ENCODE assay signal across 12 mouse cellular contexts in the genomic region with DNA sequence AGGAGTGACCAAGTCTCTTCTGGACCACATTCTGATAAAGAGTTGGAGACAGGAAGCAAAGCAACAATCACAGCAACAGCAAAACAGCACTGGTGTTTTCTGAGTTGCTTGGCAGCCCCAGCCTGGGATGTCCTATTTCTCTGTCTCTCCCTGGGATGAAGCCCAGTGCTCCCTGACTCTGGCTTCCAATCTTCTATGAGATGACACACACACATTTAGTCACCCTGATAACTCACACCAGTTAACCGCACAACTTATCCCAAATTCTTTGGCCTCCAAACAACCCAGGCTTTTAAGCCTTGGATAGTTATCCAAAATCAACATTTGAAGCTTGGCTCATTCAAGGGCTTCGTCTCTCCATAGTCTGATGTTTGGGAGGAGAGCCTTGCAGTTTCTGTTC. TPM values are rescaled to one million over a fixed set of nuclear protein-coding genes. Genes with fewer than 3 reads are reported as not detected.
DNase-seq lines count a peak whose midpoint lies in the region.
"Had no signal": no experiment of that assay in that cellular context is flagged by ENCODE, and none has a peak within 500 bp of the region (broad histone marks: within the 10 kb centered on the region; RNA-seq: fewer than 3 reads in every experiment).

No protein-coding gene starts in this region.

- peak; percentile 65 for DNase-seq in kidney, postnatal 10 days
- DNase-seq in kidney, adult 11 months: no peak
- peak; percentile 21 to 42 for DNase-seq in adrenal gland, postnatal 36 days
- peak; percentile 62 for DNase-seq in gastrocnemius, postnatal 25 days
- peak; percentile 41 to 53 for DNase-seq in heart, postnatal 36 days
- no peak for DNase-seq in layer of hippocampus, adult 18-20 months (ENCODE audit: low spot score in 2 of 2)
- DNase-seq in embryo, embryonic 9.5 days (ENCODE audit: extremely low spot score): no peak
- no peak for DNase-seq in layer of hippocampus, postnatal 14 days (ENCODE audit: low spot score in 2 of 2)
- DNase-seq: cerebellum, postnatal 10 days; liver, embryonic 13.5 days; right cerebral cortex, adult 18-20 months had no signal

- intact Hi-C loops in heart, postnatal 36 days (cut with DNase I): no loop called here

RNA-seq across cellular contexts. Expression of a gene that starts 12.9 kb away (rescaled TPM):
- total RNA-seq in adrenal gland, postnatal 36 days (2021): 10 to 100 TPM; 28.6 to 56.9 TPM
- total RNA-seq in gastrocnemius, postnatal 25 days (2021): 100 to 1,000 TPM in 1 of 2 experiments, 10 to 100 TPM in 1; 51.1 to 109 TPM
- total RNA-seq in heart, postnatal 36 days (2021): 100 to 1,000 TPM; 109 TPM
- total RNA-seq in layer of hippocampus, adult 18-20 months (2021): not detected
- under 1 TPM; 0.44 to 0.64 TPM for total RNA-seq in layer of hippocampus, postnatal 14 days (2021)
- total RNA-seq: neutrophil, adult 5-6 weeks had no signal

Comparison
In these comparisons a context has a peak if more than half of its experiments do, and no peak if none do; other contexts are left out.
1. DNase-seq: peak in kidney, postnatal 10 days (single experiment), adrenal gland, postnatal 36 days (2 of 2), gastrocnemius, postnatal 25 days (single experiment) and heart, postnatal 36 days (2 of 2); none in kidney, adult 11 months (single experiment), layer of hippocampus, adult 18-20 months (0 of 2), embryo, embryonic 9.5 days (single experiment) and layer of hippocampus, postnatal 14 days (0 of 2).
2. RNA of a gene that starts 12.9 kb away (total RNA-seq): 109 TPM in heart, postnatal 36 days, 51.1 to 109 TPM in gastrocnemius, postnatal 25 days and 28.6 to 56.9 TPM in adrenal gland, postnatal 36 days; 0.44 to 0.64 TPM in layer of hippocampus, postnatal 14 days and not detected in layer of hippocampus, adult 18-20 months; every median in the first group is over 10 times any median in the second.